Mouse (Mus musculus) lung, embryonic 15.5 days (tissue): ENCODE results near the gene 1700014D04Rik. TPM values are rescaled to one million over a fixed set of nuclear protein-coding genes. Genes with fewer than 3 reads are reported as not detected.
"Not testable (repeated sequence)": the region's sequence is repeated elsewhere in the genome, so short reads cannot be mapped to it uniquely, and the experiment has no call there.

ENCODE experiments used
- ATAC-seq: fragments of 200-750 bp; cut with Nextera tagmentation; 2 replicates; pipeline ENCODE4 v1.8.0; 2017; ENCODE audit warnings: moderate number of reproducible peaks, borderline replicate concordance; ENCODE audit not compliant: low FRiP score, low TSS enrichment; ENCODE audit errors: extremely low read depth
- H3K27ac ChIP-seq: fragments of 300-500 bp; sonication (generic); 2 replicates; pipeline ENCODE4 v1.5.1; 2015; ENCODE audit warnings: moderate library complexity, mild to moderate bottlenecking, inconsistent platforms
- H3K27me3 ChIP-seq: fragments of 300-500 bp; sonication (generic); 2 replicates; pipeline ENCODE4 v1.6.1; 2015; ENCODE audit warnings: inconsistent platforms
- H3K36me3 ChIP-seq: fragments of 300-500 bp; sonication (generic); 2 replicates; pipeline ENCODE4 v1.6.1; 2015; ENCODE audit warnings: inconsistent platforms
- H3K4me1 ChIP-seq: fragments of 300-500 bp; sonication (generic); 2 replicates; pipeline ENCODE4 v1.6.1; 2015; ENCODE audit warnings: inconsistent platforms
- H3K4me2 ChIP-seq: fragments of 300-500 bp; sonication (generic); 2 replicates; pipeline ENCODE4 v1.6.1; 2015; ENCODE audit warnings: inconsistent platforms, mild to moderate bottlenecking, moderate library complexity
- H3K4me3 ChIP-seq: fragments of 300-500 bp; sonication (generic); 2 replicates; pipeline ENCODE4 v1.5.1; 2015; ENCODE audit warnings: mild to moderate bottlenecking, inconsistent platforms
- H3K9ac ChIP-seq: fragments of 300-500 bp; sonication (generic); 2 replicates; pipeline ENCODE4 v1.6.1; 2015; ENCODE audit warnings: inconsistent platforms
- H3K9me3 ChIP-seq: fragments of 300-500 bp; sonication (generic); 2 replicates; pipeline ENCODE4 v1.6.1; 2016; ENCODE audit warnings: inconsistent platforms
- whole genome bisulfite sequencing: fragments of 180-500 bp; shearing (Covaris S2); methylation state at CpG from one replicate; pipeline ENCODE4 v1.1.7; 2015; 5-methylcytosine and 5-hydroxymethylcytosine counted together
- polyA plus RNA-seq: library from polyadenylated mRNA; unstranded; fragments of >200 nt; fragmentation: Nextera tagmentation; extraction: Ambion mirVana; gene quantifications from 2 replicates; pipeline ENCODE4 v1.2.1, GENCODE M21; 2015

Gene 1700014D04Rik
- polyA plus RNA-seq, 1 experiment from 2014 or later, result not detected

DNA sequence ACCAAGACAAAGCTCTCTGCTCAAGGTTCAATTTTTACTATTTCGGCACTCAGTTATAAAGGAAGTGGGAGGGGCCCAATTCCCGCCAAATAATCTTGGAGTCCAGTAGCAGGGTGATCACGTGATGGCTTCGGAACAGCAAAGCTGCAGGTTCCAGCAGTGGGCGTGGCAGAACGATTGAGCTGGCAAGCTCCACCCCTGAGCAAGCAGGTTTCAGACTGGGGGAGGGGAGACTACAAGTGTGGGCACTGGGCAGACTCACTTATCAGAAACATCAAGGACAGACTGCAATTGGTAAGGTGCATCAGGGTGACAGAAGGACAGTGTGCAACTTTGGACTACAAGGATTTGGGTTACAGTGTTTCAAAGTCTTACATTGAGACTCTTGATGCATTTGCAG is 12.2 kb downstream of the 1700014D04Rik start:
- not testable (repeated sequence) for ATAC-seq, H3K36me3 ChIP-seq, H3K4me3 ChIP-seq, H3K9ac ChIP-seq, H3K4me2 ChIP-seq, H3K9me3 ChIP-seq, H3K27ac ChIP-seq, H3K27me3 ChIP-seq, H3K4me1 ChIP-seq
- WGBS, result 23% methylated on average over 6 of the region's 6 CpGs

- Histone ChIP-seq H3K4me2 (no peak overlapping the region), H3K9ac (no peak overlapping the region), H3K36me3 (no peaks in the 10 kb centered on the region), H3K9me3 (no peaks in the 10 kb centered on the region), H3K27ac (no peak overlapping the region), H3K27me3 (no peaks in the 10 kb centered on the region), H3K4me1 (no peaks in the 10 kb centered on the region), H3K4me3 (no peak overlapping the region)
- ATAC-seq, result no peak
- WGBS, result 74% methylated on average over 4 of the region's 4 CpGs
These were observed 12.6 kb downstream of the 1700014D04Rik start for GRCm38 (mm10) chr13:59733936-59734335.

GRCm38 (mm10) chr13:59731652-59732051 is 14.9 kb downstream of the 1700014D04Rik start, which contains the start of gene Spata31d1d:
Gene Spata31d1d, minus strand, starts transcription at chr13:59731752.
- Histone ChIP-seq H3K4me3 (no peak within 1 kb of the TSS), H3K4me2 (no peak within 1 kb of the TSS), H3K9ac (no peak within 1 kb of the TSS), H3K27me3 (no peaks in the 10 kb centered on the region), H3K4me1 (no peaks in the 10 kb centered on the region), H3K9me3 (no peaks in the 10 kb centered on the region), H3K36me3 (no peaks in the 10 kb centered on the region), H3K27ac (no peak within 1 kb of the TSS)
- 29% methylated on average over 7 of the region's 7 CpGs for WGBS
- no peak for ATAC-seq

- ATAC-seq, result peak; percentile 67
- Histone ChIP-seq H3K4me2 (no peak overlapping the region), H3K27me3 (peaks cover 4% of the 10 kb centered on the region; the same call in 1 of the 2 replicates), H3K4me3 (no peak overlapping the region), H3K9ac (no peak overlapping the region), H3K4me1 (no peaks in the 10 kb centered on the region; the same call in 1 of the 2 replicates), H3K36me3 (no peaks in the 10 kb centered on the region), H3K9me3 (no peaks in the 10 kb centered on the region), H3K27ac (no peak overlapping the region)
- WGBS, result 15% methylated on average over 7 of the region's 7 CpGs
These were observed 18.0 kb downstream of the 1700014D04Rik start for GRCm38 (mm10) chr13:59728378-59729093.

- Histone ChIP-seq H3K4me3 (no peak overlapping the region; the same call in 1 of the 2 replicates), H3K4me2 (peak overlapping the region; percentile 46), H3K36me3 (no peaks in the 10 kb centered on the region), H3K9ac (no peak overlapping the region), H3K9me3 (no peaks in the 10 kb centered on the region), H3K27ac (no peak overlapping the region), H3K4me1 (no peaks in the 10 kb centered on the region; the same call in 1 of the 2 replicates), H3K27me3 (peaks cover 4% of the 10 kb centered on the region; the same call in 1 of the 2 replicates)
- 31% methylated on average over 29 of the region's 29 CpGs for WGBS
- no peak for ATAC-seq
These were observed 20.2 kb downstream of the 1700014D04Rik start for GRCm38 (mm10) chr13:59726139-59726867.

DNA sequence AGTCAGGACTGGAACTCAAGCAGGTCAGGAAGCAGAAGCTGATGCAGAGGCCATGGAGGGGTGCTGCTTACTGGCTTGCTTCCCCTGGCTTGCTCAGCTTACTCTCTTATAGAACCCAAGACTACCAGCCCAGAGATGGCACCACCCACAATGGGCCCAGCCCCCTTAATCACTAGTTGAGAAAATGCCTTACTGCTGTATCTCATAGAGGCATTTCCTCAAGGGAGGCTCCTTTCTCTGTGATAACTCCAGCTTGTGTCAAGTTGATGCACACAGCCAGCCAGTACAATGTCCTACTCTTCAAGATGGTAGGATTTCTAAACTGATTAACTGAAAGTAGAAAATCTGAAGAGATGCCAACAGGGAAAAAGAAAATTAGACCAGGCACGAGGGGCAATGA is 24.5 kb downstream of the 1700014D04Rik start:
- not testable (repeated sequence) for H3K4me1 ChIP-seq, H3K9ac ChIP-seq, H3K36me3 ChIP-seq, H3K4me3 ChIP-seq, H3K27me3 ChIP-seq, ATAC-seq, H3K9me3 ChIP-seq, H3K4me2 ChIP-seq, H3K27ac ChIP-seq
- 81% methylated on average over 1 of the region's 1 CpGs for WGBS

DNA sequence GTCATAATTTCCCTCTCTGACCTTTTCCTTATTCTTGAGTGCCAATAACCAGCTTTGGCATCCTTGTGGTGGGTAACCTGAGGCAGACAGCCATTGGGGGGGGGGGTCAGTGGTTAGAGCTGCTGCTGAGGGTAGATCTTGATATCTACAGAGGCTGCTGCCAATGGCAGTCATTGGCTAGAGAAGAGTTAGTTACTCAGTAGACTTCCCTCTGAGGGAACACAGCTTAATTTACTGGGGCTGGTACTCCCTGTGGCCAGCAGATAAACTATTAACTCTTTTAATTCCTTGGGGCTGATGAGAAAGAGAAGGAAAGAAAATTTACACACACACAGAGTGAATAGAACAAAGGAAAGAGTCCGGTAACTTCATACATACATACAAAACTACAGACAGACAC is 27.1 kb downstream of the 1700014D04Rik start:
- ATAC-seq, result no peak
- Histone ChIP-seq H3K9ac (no peak overlapping the region), H3K4me3 (no peak overlapping the region), H3K27me3 (no peaks in the 10 kb centered on the region), H3K36me3 (no peaks in the 10 kb centered on the region), H3K4me2 (no peak overlapping the region), H3K9me3 (no peaks in the 10 kb centered on the region), H3K4me1 (no peaks in the 10 kb centered on the region; the same call in 1 of the 2 replicates), H3K27ac (no peak overlapping the region)
- WGBS, result 90% methylated on average over 1 of the region's 1 CpGs

DNA sequence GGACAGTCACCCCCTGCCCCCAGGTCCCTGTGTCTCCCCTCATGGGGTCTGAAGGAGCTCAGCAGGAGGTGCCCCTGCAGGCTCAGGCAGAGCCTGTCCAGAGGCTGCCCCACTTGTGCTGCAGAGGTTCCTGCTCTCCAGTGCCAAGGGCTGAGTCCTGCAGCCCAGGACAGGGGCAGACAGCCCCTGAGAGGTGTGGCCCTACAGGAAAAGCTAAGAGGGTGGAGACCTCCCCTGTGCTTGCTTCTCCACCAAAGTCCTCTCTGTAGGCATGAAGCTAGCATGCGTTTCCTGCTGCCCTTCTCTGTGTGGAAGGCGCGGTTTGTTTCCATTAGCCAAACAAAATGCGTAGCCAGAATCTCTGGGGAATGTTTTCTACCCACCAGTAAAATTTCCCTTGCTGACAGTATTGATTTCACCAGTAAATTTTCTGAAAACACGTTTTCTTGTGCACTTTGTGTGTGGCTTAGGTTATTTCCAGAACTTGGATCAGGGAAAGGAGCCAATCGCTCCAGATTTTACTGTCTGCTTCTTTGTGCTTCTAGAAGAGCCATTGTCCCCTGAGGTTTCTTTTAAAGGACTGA is 27.6 kb downstream of the 1700014D04Rik start:
- not testable (repeated sequence) for H3K9me3 ChIP-seq, H3K4me2 ChIP-seq, H3K27ac ChIP-seq, H3K36me3 ChIP-seq, H3K9ac ChIP-seq, H3K4me1 ChIP-seq, H3K4me3 ChIP-seq, H3K27me3 ChIP-seq, ATAC-seq
- WGBS, result 25% methylated on average over 6 of the region's 6 CpGs

DNA sequence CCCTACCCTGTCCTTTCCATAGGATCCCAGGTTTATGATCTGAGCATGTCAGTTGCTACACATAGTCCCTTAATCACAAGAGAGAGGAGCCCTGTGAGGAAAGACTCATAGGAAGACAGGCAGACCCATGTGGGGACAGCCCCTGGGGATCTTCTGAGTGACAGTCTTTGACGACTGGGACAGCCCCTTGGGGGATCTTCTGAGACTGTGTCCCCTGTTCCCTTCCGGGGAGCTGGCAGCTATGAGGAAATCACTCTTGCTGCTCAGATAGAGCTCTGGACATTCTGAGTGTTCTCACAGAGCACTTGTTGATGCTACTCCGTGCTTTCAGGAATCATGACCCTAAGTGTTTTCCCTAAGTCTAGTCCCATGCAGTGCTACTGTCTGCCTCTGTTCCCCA is 32.8 kb downstream of the 1700014D04Rik start:
- ATAC-seq, result no peak
- 38% methylated on average over 3 of the region's 3 CpGs for WGBS
- no peak overlapping the region for H3K4me3 ChIP-seq

DNA sequence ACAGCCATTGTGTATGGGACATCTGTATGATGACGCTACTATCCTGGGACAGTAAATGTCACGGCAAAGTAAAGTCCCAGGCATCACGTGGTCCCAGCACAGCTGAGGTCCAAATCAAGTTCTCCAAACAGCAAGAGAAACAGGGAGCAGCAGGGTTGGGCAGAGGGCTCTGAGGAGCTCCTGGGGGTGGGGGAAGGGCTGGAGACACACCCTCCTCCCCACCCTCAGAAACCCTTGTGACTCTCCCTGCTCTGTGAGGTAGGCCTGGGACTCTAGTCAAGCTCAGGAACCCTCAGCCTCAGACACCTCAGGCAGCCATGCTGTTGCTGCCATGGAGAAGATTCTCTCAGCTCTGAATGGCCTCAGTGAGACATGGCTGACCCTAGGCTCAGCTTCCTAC is 34.6 kb downstream of the 1700014D04Rik start, which contains the start of gene Spata31d1b:
Gene Spata31d1b (plus strand): TSS at position 301 of the 400 bp plus-strand sequence.
- H3K27ac ChIP-seq, H3K9me3 ChIP-seq, H3K9ac ChIP-seq, H3K4me3 ChIP-seq, H3K27me3 ChIP-seq, ATAC-seq, H3K36me3 ChIP-seq, H3K4me2 ChIP-seq, H3K4me1 ChIP-seq: not testable (repeated sequence)
- WGBS, result 64% methylated on average over 3 of the region's 3 CpGs

More for the DNA sequence above, 32.8 kb downstream of the 1700014D04Rik start:
- Histone ChIP-seq H3K36me3 (no peaks in the 10 kb centered on the region), H3K9ac (no peak overlapping the region), H3K9me3 (no peaks in the 10 kb centered on the region), H3K27ac (no peak overlapping the region), H3K27me3 (no peaks in the 10 kb centered on the region), H3K4me1 (no peaks in the 10 kb centered on the region), H3K4me2 (no peak overlapping the region)

DNA sequence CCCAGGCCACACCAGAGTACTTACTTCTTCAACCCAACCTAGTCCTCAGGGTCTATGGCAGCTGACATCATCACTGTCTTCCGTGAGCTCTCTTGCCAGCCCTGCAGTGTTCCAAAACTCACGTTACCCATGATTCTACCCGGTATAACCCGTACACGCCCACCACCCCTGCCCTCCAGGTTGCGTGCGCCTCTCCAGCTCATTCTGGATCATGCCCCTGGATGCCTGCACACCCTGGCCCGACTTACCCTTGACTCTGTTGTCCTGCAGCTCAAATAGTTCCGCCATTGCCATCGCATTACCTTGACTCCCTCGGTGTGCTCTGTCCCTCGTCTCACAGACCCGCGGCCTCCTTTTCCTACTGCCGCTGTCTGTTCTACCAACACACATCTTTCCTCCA is 36.3 kb downstream of the 1700014D04Rik start, which contains the start of gene Spata31d1a:
Gene Spata31d1a (minus strand): TSS at position 101 of the 400 bp plus-strand sequence.
- WGBS, result 86% methylated on average over 15 of the region's 15 CpGs
- H3K4me2 ChIP-seq, result no peak within 1 kb of the TSS
- no peaks in the 10 kb centered on the region for H3K36me3 ChIP-seq
- no peak for ATAC-seq
- no peaks in the 10 kb centered on the region for H3K27me3 ChIP-seq
- H3K4me3 ChIP-seq, result no peak within 1 kb of the TSS
- no peak within 1 kb of the TSS for H3K27ac ChIP-seq
- H3K9ac ChIP-seq, result no peak within 1 kb of the TSS
- no peaks in the 10 kb centered on the region for H3K4me1 ChIP-seq
- no peaks in the 10 kb centered on the region for H3K9me3 ChIP-seq

DNA sequence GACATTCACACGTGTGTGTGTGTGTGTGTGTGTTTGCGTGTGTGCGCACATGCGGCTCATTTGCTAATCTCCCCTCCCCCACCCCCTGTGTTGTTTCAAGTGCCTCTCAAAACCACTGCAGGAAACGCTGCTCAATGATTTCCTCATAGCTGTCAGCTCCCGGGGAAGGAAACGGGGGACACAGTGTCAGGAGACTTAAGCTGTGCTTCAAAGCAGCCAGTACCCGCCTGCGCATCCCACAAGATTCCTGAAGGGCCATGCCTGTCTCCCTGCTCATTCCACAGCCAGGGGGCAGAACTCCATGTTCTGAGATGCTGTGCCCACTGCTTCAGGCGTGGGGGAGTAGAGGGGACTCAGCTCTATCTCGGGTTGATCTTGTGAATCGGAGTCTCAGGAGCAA is 42.0 kb downstream of the 1700014D04Rik start:
- H3K4me2 ChIP-seq, result peak overlapping the region; percentile 10; the same call in 1 of the 2 replicates

More for the DNA sequence above, 42.0 kb downstream of the 1700014D04Rik start:
- Histone ChIP-seq H3K4me3 (no peak overlapping the region), H3K9me3 (no peaks in the 10 kb centered on the region), H3K27me3 (no peaks in the 10 kb centered on the region), H3K4me1 (peaks cover 8% of the 10 kb centered on the region; the same call in 1 of the 2 replicates), H3K36me3 (no peaks in the 10 kb centered on the region), H3K9ac (no peak overlapping the region), H3K27ac (no peak overlapping the region)
- whole genome bisulfite sequencing, result 28% methylated on average over 12 of the region's 12 CpGs
- ATAC-seq, result no peak
